Mouse (Mus musculus): ENCODE results near the gene Vcp.

Gene Vcp

DNA sequence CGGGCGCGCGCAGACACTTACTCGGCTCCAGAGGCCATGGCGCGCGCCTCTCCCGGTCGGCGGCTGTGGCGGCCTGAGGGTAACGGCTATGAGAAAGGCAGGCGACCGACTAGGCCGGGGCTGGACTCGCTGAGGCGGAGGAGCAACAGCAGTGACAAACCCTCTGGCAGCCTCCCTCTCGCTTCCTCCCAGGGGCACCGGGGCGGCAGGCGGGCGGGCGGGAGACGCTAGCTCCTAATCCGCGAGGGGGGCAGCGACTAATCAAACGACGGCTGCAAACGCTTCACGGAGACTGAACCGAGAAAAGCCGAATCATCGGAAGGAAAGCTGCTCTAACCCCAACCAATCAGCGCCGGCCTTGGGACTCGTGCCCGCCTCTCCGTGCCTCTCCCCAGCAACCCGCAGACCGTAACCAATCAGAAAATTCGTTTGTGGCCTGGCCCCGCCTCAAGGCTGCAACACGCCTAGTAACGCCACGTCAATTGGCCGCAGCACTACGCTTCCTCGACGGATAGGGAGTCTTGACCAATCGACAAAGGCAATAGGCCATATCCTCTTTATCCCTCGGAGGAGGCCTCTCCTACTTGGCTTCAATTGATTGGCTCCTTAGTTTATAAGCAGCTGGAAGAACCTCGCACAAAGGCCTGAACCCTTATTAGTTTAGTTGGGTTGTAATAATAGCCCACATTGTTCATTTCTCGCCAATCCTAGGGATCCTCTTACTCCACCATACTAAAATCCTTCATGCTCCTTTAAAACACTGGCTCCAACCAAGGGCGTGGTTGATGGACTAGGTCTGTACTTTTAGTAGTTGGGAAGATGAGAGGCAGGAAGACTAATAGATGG, at the start of gene Vcp:
Gene Vcp (minus strand): TSS at position 367 of the 846 bp plus-strand sequence.
- DNase-seq (ENCODE audit: low spot score): peak; percentile 100

DNA sequence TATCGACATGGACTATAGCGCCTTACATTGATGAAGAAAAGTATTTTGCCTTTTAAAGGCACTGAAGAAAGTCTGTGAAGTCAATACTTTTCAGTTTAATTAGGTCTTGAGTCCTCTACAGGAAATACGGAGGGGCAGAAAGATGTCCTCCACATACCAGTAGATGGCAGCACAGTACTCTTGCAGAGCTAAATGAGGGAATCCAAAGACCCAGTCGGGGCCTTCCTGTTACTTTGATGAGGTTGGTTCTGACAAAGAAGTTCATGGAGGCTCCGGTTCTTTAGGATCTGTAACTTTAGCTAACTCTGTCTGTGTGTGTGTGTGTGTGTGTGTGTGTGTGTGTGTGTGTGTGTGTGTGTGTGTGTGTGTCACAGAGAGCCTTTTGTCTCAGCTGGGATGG, 46.9 kb upstream of the Vcp start:
- peak; percentile 79 for DNase-seq (ENCODE audit: low spot score)

DNA sequence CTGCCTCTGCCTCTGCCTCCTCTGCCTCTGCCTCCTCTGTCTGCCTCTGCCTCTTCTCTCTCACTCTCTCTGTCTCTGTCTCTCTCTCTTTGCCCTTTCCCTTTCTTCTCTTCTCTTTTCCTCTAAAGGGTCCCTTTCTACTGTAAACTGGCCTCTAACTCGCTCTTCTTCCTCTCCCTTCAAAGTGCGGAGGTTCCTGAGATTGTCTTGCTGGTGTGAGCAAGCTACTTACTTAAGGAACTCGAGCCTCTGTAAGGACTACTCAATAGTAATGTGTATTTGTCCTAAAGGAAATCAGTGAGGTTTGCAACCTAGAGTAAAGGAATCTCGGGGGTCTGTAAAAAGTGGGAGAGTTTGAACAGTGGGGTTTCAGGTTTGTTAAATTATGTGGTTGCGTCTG, 46.3 kb upstream of the Vcp start:
- no peak for DNase-seq (ENCODE audit: low spot score)

DNA sequence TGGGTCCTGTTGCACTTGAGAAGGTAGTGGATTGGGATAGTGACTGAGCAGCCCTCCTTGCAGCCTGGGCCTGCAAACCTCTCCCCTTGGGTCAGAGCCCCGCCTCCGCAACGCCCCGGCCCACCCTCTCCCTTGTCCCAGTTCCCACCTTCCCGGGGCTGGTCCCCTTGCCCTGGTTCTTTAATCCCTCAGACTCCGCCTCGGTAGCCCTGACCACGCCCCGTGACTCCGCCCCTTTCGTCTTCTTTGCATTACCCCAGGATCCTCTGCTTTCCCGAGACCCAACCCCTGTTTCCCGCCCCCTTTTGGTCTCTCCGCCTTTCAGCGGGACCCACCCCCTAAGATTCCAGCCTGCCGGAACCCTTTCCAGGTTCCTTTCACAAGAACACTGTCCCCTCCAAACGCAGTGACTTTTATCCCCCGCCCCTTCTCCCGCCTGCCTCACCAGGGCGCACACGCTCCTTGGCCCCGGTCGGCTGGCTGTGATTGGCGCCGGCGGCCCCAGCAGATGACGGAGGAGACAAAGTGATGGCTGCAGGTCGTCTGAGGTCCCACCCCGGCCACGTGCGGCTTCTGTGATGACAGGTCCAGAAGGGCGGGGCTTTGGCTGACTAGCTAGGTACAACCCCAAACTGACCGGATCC, 45.5 kb upstream of the Vcp start, which contains the start of gene Fam214b:
Gene Fam214b (minus strand): TSS at position 562 of the 644 bp plus-strand sequence.
- peak; percentile 95 for DNase-seq (ENCODE audit: low spot score)

DNA sequence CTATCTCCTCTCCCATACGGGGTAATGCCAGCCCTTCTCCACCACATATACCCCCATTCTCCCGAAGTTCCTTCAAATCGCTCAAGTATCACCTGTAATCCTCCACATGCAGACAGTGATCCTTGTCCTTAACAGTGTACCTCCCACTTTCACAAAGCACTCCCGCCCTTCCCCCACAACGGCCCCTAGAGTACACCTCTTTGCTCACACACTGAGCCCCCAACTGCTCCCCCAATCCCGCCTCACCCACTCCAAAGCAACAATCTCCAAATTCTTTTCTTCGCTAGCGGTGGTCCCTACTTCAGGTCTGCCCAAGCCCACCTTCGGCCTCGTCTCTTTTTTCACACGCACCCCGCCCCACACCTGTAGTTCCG, 45.0 kb upstream of the Vcp start:
- DNase-seq (ENCODE audit: low spot score): no peak

DNA sequence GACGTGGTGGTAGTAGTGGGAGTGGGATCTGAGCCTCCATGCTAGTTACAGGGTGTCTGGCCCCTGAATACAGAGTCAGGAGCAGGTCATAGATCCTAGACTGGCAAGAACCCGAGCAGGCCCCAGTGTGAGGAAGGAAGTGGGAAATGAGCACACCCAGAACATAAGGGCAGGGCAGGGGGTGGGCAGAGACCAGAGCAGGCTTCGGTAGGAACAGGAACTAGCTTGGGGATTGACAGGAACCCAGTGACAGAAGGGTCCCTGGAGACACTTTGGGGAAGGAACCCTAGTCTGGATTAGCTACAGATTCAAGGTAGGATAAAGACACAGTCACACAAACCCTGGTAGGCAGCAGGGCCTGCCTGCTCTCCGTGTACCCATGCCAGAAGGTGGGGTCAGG, 44.4 kb upstream of the Vcp start:
- no peak for DNase-seq (ENCODE audit: low spot score)

DNA sequence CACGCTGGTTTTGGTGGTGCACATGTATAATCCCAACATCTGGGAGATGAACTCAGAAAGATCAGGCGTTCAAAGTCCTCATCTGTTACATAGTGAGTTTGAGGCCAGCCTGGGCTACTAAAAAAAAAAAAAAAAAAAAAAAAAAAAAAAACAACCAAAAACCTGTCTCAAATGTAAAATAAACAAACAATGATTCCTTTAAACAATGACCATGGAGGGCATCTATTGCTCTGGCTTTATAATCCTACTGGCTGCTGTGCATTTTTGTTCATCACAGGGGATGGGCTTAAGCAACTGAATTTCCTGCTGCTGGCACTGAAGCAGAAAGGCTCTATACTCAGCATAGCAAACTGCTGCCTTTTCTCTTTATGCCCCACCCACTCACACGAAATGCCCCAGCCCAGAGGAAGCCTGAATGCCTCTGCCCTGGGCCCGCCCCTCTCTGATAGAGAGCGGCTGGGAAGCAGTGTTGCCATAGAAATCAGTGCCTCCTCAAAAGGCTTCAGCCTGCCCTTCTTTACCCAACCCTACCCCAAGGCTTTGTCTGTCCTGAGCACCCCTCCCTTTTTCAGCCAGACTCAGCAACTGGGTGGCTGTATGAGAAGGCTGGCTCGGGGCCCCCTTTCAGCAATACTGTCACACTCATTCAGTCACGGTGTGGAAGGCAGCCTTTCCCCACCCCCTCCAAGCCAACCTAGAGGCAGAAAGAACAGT, 43.5 kb upstream of the Vcp start:
- peak; percentile 53 for DNase-seq (ENCODE audit: low spot score)

DNA sequence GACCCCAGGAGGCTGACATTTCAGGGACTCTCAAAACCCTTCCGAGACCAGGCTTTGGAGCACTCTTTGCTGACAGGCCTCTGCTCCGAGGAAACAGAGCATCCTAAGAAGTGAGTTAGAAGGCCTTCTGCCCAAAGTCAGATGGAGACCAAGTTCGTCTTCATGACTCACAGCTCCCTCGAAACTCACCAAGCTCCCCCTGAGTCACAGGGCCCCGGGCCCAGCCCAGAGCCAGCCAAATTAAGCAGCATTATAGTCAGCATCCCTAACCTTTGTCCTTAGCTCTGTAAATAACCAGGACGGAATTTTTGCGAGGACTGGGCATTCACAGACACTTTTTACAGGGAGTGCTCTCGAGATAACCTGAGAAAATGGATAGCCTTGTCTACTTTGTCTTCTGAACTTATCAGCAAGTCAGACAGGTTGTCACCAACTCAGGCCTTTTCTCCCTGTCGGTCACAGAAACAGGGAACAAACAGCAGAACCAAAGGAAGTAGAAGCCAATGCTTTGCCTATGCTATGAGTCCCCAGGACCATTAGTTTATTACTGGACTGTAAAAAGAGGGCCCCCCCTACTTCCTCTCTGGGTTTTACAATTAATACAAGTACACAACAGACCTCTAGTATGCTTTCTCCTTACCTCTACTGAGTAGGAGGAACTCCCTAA, 40.7 kb upstream of the Vcp start:
- no peak for DNase-seq (ENCODE audit: low spot score)

DNA sequence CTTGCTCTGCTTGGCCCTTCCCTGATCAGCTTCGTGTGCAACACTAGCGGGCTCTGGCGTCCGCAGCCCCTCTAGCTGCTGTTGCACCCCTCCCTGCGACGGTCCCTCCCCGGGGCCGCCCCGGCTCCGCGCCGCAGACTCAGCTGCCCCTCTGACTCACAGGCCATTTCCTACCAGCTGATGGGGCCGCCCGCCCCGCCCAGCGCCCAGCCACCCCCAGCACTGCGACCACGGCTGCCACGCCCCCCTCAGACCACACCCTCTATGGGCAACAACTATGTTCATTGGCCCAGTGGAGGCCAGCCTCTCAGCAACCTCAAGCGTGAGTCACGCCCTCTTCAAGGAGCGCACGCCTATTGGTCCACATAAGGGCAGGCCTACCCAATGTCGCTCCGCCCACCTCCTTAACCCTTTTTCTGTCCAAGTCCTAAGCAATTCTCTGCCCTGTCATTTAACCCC, 39.8 kb upstream of the Vcp start:
- DNase-seq (ENCODE audit: low spot score): peak; percentile 96

DNA sequence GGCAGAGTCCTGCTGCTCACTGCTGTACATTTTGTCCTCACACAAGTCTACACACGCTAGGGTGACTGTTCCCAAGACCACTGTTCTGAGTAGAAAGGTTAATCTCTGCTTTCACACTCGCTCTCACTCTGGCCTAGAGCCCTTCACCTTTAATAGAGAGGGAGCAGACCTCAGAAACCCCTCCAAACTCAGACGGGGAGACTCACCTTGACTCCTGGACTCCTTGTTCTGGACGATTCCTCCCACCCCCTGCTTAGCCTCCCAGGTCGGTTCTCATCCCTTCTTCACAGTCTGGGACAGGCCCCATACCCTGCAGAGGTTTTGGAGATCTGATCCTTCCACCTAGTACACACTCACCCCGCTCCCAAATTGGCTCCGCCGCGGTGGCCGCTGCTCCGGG, 39.3 kb upstream of the Vcp start:
- DNase-seq (ENCODE audit: low spot score): no peak

DNA sequence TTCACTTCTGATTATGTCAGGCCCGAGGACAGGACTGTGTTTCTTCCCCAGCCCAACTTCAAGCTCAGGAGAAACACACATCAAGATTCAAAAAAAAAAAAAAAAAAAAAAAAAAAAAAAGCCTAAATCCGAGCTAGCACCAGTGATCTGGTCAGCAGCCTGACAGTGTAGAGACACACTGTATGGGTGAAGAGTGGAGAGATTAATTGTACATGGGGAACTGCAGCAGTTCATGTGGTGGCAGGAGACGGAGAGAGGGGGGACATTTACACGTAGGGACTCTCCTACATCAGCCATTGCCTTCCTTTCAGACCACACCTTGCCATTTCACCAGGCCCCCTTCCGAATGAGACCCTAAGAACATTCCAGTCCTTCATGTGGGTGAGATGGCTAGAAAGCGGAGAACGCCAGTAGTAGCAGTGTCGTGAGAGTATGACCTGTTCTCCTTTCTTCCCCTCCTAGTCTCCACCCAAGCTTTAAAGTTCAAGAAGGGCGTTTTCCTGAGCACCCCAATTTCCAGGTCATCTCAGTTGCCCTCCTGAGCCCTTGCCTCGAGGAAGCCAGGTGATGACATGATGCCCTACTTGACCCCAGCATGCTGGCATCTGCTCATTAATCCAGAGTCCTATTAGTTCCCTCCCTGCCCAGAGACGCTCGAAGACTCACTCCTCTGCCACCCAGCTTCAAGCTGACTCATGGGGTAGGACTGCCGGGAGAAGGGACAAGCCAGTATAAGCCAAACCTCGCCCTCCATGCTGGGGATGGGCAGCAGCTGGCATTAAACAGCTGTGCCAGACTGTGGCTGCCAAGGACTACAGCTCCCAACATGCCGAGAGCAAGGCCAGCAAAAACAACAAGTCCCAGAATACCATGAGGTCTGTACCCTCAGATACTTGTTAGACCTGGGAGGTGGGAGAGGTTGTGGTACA, 38.5 kb upstream of the Vcp start:
- DNase-seq (ENCODE audit: low spot score): no peak

DNA sequence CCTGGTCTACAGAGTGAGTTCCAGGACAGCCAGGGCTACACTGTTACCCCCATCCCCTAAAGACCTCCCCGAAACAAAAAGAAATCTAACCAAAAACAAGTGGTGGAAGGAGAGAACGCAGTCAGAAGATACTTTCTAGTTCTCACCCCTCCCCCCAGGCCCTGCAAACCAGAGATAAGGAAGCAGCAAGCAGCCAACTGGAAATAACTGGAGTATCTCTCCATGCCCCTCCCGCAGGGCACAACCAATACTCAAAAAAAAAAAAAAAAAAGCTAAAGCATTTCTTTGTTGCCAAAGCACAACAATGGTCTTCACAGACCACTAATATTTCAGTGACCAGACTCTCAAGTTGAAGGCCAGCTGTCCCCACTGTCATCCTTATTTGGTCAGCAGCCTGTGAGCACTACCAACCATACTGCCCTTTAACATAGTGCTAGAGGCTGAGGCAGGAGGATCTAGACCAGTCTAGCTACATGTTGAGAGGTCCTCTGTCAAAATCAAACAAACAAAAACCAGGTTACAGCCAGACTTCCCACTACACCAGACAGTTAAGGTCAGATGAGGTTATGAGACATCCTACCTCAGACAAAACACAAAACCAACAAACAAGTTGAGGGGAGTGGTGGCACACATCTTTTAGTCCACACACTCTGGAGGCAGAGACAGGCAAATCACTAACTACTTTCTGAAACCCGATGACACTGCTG, 37.7 kb upstream of the Vcp start:
- DNase-seq (ENCODE audit: low spot score): no peak

DNA sequence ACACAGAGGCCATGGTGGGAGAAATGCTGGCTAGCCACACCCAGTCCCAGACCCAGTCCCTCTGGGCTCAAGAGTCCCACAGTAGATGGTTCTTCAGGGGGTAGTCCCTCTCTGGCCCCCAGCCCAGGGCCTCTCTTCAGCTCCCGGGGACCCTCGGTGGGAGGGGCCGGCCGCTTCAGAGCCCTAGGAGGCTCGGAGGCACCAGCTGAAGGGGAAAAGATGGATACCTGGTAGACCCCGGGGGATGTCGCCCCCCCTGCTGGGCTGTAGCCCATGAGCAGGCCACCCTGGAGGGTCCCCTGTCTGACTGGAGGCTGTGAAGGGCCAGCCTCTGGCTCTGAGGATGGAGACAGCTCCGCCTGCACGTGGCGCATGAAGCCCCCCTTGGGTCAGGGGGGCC, 36.0 kb upstream of the Vcp start:
- DNase-seq (ENCODE audit: low spot score): no peak

DNA sequence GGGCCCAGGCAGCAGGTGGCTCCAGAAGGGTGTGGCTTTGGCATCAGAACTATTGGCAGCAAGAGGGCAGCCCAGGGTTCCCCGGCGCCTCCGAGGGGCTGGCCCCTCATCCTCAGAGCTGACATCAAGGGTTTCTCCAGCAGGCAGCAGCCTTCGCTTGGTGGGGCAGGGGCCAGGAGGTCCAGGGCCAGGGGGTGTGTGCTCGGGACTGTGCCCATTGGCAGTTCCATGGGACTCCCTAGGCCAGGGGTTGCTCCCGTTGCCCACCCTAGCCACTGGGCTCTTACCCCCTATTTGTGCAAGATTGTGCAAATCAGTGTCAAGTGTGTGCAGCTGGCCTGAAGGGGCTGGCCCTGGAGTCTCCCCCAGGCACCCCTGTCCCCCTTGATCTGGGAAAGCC, 35.5 kb upstream of the Vcp start:
- no peak for DNase-seq (ENCODE audit: low spot score)

DNA sequence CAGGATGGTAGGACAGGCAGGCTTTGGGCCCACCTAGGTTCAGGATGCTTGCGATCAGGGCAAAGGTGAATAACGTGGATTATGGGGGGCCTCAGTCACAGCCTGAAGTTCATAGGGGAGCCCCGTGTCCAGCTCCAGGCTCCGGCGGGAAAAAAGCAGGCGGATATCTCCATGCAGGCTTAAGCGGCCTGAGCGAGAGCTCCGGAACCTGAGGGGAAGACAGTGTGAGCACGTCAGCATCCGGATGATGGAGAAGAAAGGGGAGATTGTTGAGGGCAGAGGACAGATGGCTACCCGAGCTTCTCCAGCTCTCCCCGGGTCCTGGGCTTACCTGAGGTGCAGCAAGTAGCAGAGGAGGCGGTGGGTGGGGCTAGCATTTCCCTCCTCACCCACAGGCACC, 33.2 kb upstream of the Vcp start:
- DNase-seq (ENCODE audit: low spot score): no peak

DNA sequence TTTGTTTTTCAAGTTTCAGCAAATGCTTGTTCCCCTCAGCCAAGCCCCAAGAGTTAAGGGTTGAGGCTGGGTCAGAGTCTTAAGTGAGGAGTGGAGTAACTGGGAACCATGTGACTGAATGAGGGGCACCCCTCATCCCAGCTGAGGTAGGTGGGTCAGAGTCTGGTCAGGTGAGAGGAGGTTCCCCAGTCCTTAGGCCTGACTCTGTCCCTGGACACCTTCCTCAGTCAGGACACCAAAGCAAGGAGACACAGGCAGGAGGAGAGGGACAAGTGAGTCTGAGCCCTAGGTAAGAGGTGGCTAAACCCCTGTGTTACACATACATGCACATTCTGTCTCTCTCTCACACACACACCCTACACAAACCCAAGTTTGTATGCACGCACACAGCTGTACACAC, 32.2 kb upstream of the Vcp start:
- no peak for DNase-seq (ENCODE audit: low spot score)

DNA sequence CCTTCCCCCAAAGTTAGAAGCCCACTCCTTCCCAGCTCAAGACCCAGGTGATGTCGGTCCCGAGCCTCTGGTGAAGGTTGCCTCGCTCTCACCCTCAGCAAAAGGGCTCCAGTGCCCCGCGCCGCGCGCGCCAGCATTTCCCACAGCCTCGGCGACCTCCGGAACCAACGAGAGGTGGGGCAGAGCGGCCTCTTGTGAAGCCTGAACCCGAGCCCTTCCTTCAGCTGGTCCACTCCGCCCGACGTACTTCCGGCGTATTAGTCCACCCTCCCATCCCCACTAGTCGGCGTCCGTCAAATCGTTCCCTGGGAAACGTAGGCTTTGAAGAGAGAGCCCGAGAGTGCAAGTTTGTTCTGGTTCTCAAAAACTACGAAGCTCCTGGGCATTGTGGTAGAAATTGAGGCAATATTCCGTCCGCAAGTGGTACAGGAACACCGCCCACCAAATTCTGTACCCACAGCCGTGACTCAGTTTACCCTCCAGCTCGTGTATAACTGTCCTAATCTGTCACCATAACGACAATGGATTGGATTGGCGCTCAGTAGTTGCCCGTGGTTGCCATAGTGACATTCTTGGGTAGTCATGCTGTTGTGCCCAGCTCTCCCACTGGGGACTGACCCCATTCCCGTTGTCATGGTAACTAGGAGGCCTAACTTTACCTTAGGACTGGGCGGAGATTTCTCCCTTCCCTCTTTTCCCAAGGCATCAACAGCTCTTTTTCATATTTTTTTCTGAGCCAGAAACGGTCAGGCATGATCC, 31.1 kb upstream of the Vcp start, which contains the start of gene Stoml2:
Gene Stoml2 (minus strand): TSS at position 474 of the 759 bp plus-strand sequence.
- DNase-seq (ENCODE audit: low spot score): peak; percentile 95

DNA sequence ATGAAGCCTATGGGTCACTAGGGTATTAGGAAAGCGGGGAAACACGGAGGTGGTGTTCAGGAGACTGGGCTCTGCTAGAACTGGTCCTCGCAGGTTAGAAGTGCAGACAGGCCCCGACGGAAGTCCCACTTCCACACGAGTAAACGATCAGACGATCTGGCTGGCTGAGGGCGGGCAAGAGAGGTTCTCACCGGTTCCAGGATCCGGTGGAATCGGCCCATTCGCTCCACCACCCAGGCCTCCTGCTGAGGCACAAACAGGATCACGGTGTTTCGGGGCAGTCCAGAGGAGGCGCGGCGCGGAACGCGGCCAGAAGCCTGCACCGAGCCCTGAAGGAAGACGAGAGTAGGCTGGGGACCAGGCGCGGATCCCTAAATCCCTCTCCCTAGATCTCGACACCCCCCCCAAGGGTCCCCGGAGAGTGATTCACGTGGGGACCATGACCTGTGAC, 30.5 kb upstream of the Vcp start:
- no peak for DNase-seq (ENCODE audit: low spot score)

DNA sequence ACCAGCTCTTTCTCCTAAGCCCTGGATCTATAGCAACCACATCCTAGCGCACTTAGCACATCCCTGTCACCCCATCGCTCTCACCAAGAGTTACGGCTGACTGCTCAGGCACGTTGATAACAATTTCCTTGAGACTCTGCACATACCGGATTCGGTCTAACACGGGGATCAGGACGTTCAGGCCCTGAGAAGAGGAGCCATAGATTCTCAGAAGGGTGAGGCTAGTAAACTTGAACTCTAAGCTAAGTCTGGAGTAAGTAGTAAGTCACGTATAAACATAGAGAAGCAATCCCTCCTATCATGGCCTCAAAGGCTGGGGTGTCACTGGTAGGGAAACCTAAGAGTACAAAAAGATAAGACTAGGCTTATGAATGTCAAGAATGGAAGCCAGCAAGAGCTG, 30.0 kb upstream of the Vcp start:
- no peak for DNase-seq (ENCODE audit: low spot score)

DNA sequence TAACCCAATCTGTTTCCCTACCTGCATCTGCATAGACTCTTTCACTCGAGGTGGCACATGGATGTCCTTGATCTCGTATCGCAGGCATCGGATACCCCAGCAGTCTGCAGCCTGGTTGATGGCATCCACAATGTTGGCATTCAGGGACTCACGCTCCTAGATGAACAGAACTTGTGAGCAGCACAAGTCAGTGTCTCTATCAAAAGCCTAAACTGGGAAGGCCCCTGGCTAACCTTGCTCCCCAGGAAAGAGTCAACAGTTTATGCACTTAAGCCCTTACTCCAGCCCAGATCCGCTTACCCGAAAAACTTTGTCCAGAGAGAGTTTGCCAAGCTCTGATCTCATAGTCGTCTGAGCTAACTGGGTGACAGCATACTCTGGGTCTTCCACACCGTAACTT, 29.4 kb upstream of the Vcp start:
- DNase-seq (ENCODE audit: low spot score): no peak
